In genomic region chr19:46529601-46530448, GRCm38 (mm10) we compare ENCODE assay signal across 9 mouse cellular contexts. TPM values are rescaled to one million over a fixed set of nuclear protein-coding genes. Genes with fewer than 3 reads are reported as not detected.
DNase-seq lines count a peak whose midpoint lies in the region; ATAC-seq and TF ChIP-seq lines count a peak whose summit lies in the region.
"Had no signal": no experiment of that assay in that cellular context is flagged by ENCODE, and none has a peak within 500 bp of the region (broad histone marks: within the 10 kb centered on the region; RNA-seq: fewer than 3 reads in every experiment).

No protein-coding gene starts in this region.

- DNase-seq in heart, postnatal 4 days, result no peak
- DNase-seq in ZHBTc4 (ENCODE audit: low read depth, low spot score), result peak; percentile 85
- peak; percentile 43 for DNase-seq in hindbrain, embryonic 11.5 days (ENCODE audit: low spot score)
- DNase-seq in liver, postnatal 0 days, result no peak
- DNase-seq in ovary, postnatal 36 days (ENCODE audit: low spot score), result no peak
- no peak for DNase-seq in right cerebral cortex, postnatal 14 days
- no peak for DNase-seq in right cerebral cortex, postnatal 25 days

- TF ChIP-seq CTCF in liver, postnatal 0 days (IDR thresholded peaks at IDR 0.05; ENCODE audit: low read depth), result no peak

- no peaks in the 10 kb centered on the region for H3K9me3 ChIP-seq in heart, embryonic 12.5 days (replicated peaks)
- H3K9me3 ChIP-seq in hindbrain, embryonic 11.5 days (ENCODE audit: control insufficient read depth, low read length), result no peaks in the 10 kb centered on the region
- no peaks in the 10 kb centered on the region for H3K9me3 ChIP-seq in liver, postnatal 0 days (ENCODE audit: low read length)

- H3K4me2 ChIP-seq in heart, embryonic 12.5 days, result peak overlapping the region; percentile 69
- peak overlapping the region; percentile 56 for H3K4me2 ChIP-seq in hindbrain, embryonic 11.5 days (replicated peaks; ENCODE audit: low read depth, low read length)
- peak overlapping the region; percentile 73; the same call in 1 of the 2 replicates for H3K4me2 ChIP-seq in liver, postnatal 0 days (ENCODE audit: low read depth, low read length)

- H3K27ac ChIP-seq in heart, embryonic 12.5 days (ENCODE audit: poor library complexity, severe bottlenecking), result peak overlapping the region; percentile 95
- H3K27ac ChIP-seq in hindbrain, embryonic 11.5 days (ENCODE audit: low read depth, low read length), result peak overlapping the region; percentile 89
- no peak overlapping the region for H3K27ac ChIP-seq in liver, postnatal 0 days (ENCODE audit: low read depth)

- no peak overlapping the region for H3K4me3 ChIP-seq in heart, embryonic 12.5 days
- no peak overlapping the region for H3K4me3 ChIP-seq in hindbrain, embryonic 11.5 days (ENCODE audit: low read depth, low read length)
- no peak overlapping the region for H3K4me3 ChIP-seq in liver, postnatal 0 days (ENCODE audit: low read depth, low read length)

- H3K27me3 ChIP-seq in heart, embryonic 12.5 days (replicated peaks), result no peaks in the 10 kb centered on the region
- no peaks in the 10 kb centered on the region for H3K27me3 ChIP-seq in hindbrain, embryonic 11.5 days (ENCODE audit: control insufficient read depth, insufficient read depth, low read length)
- no peaks in the 10 kb centered on the region for H3K27me3 ChIP-seq in liver, postnatal 0 days (ENCODE audit: insufficient read depth, low read length)
- H3K27me3 ChIP-seq: Patski had no signal

- 18% methylated on average over 13 of the region's 13 CpGs for WGBS in heart, embryonic 12.5 days
- WGBS in hindbrain, embryonic 11.5 days, result 6% methylated on average over 13 of the region's 13 CpGs
- 41% methylated on average over 13 of the region's 13 CpGs for WGBS in liver, postnatal 0 days (ENCODE audit: insufficient replicate concordance)

- TF ChIP-seq EP300 in liver, postnatal 0 days (IDR thresholded peaks at IDR 0.05; ENCODE audit: low read depth), result no peak

- 0 out of 2 replicates have a peak, but pooled peaks cover 4% of the 10 kb centered on the region for H3K36me3 ChIP-seq in heart, embryonic 12.5 days
- H3K36me3 ChIP-seq in hindbrain, embryonic 11.5 days (ENCODE audit: control insufficient read depth, insufficient read depth, low read length), result no peaks in the 10 kb centered on the region
- H3K36me3 ChIP-seq in liver, postnatal 0 days (replicated peaks; ENCODE audit: insufficient read depth, low read length), result no peaks in the 10 kb centered on the region

- H3K9ac ChIP-seq in heart, embryonic 12.5 days, result peak overlapping the region; percentile 66
- peak overlapping the region; percentile 42 for H3K9ac ChIP-seq in hindbrain, embryonic 11.5 days (ENCODE audit: low read depth, low read length)
- 0 out of 2 replicates have a peak overlapping the region, but pooled peaks have one; percentile 2 for H3K9ac ChIP-seq in liver, postnatal 0 days (replicated peaks)

- ATAC-seq in heart, embryonic 12.5 days (ENCODE audit: insufficient number of reproducible peaks, low FRiP score), result no peak
- ATAC-seq in hindbrain, embryonic 11.5 days (ENCODE audit: low FRiP score), result no peak
- ATAC-seq in liver, postnatal 0 days, result no peak

- peaks cover 92% of the 10 kb centered on the region for H3K4me1 ChIP-seq in heart, embryonic 12.5 days (replicated peaks)
- H3K4me1 ChIP-seq in hindbrain, embryonic 11.5 days (replicated peaks; ENCODE audit: control insufficient read depth, insufficient read depth, low read length), result peaks cover 56% of the 10 kb centered on the region
- peaks cover 50% of the 10 kb centered on the region for H3K4me1 ChIP-seq in liver, postnatal 0 days (ENCODE audit: insufficient read depth)

RNA-seq across cellular contexts. Expression of gene Trim8, which starts 28.3 kb away (rescaled TPM):
- 24.1 and 24.2 TPM in 2 replicates for polyA plus RNA-seq in heart, embryonic 12.5 days (2016; fragmentation: Nextera tagmentation; extraction: Ambion mirVana)
- total RNA-seq in heart, postnatal 4 days (2021), result 10 to 100 TPM; 50.1 to 53.8 TPM
- 28.4 and 30.6 TPM in 2 replicates for polyA plus RNA-seq in hindbrain, embryonic 11.5 days (2014; fragmentation: Nextera tagmentation; extraction: Ambion mirVana)
- polyA plus RNA-seq in liver, postnatal 0 days (2015; fragmentation: Nextera tagmentation; extraction: Ambion mirVana), result 7.9 and 9.8 TPM in 2 replicates

RNA-seq across cellular contexts. Expression of gene Arl3, which starts 43.2 kb away (rescaled TPM):
- polyA plus RNA-seq in heart, embryonic 12.5 days (2016; fragmentation: Nextera tagmentation; extraction: Ambion mirVana), result 88.2 and 94.4 TPM in 2 replicates
- total RNA-seq in heart, postnatal 4 days (2021), result 10 to 100 TPM; 29.6 to 31.1 TPM
- polyA plus RNA-seq in hindbrain, embryonic 11.5 days (2014; fragmentation: Nextera tagmentation; extraction: Ambion mirVana), result 145 and 160 TPM in 2 replicates
- 17.0 and 17.1 TPM in 2 replicates for polyA plus RNA-seq in liver, postnatal 0 days (2015; fragmentation: Nextera tagmentation; extraction: Ambion mirVana)

RNA-seq across cellular contexts. Expression of gene Sfxn2, which starts 43.3 kb away (rescaled TPM):
- polyA plus RNA-seq in heart, embryonic 12.5 days (2016; fragmentation: Nextera tagmentation; extraction: Ambion mirVana), result 8.1 and 8.9 TPM in 2 replicates
- 1 to 10 TPM; 4.6 to 6.4 TPM for total RNA-seq in heart, postnatal 4 days (2021)
- 9.3 and 11.1 TPM in 2 replicates for polyA plus RNA-seq in hindbrain, embryonic 11.5 days (2014; fragmentation: Nextera tagmentation; extraction: Ambion mirVana)
- 63.0 and 63.4 TPM in 2 replicates for polyA plus RNA-seq in liver, postnatal 0 days (2015; fragmentation: Nextera tagmentation; extraction: Ambion mirVana)

Comparison
In these comparisons a context has a peak if more than half of its experiments do, and no peak if none do; other contexts are left out.
1. H3K9ac ChIP-seq: peak in every context shown above with its lines; median percentile 66 in heart, embryonic 12.5 days; 42 in hindbrain, embryonic 11.5 days; 2 in liver, postnatal 0 days.
2. DNase-seq: peak in ZHBTc4 (single experiment) and hindbrain, embryonic 11.5 days (single experiment); none in heart, postnatal 4 days (single experiment), liver, postnatal 0 days (single experiment), ovary, postnatal 36 days (single experiment), right cerebral cortex, postnatal 14 days (single experiment) and right cerebral cortex, postnatal 25 days (single experiment).
3. Peak in every context shown above with its lines, with median percentiles within 50 percentile points of each other: H3K4me2 ChIP-seq.